Mouse (Mus musculus) embryo, embryonic 11.5 days (tissue): ENCODE results near the gene Hoxd9.
A peak's percentile ranks its signal among the peaks of the same experiment; 100 is the strongest.

Source experiments
- DNase-seq: peaks from one replicate; pipeline ENCODE4 v3.0.0-alpha.2; 2012; ENCODE audit warnings: low read depth, low spot score

The Hoxd9 gene

GRCm38 (mm10) chr2:74713239-74714150 is 16.0 kb downstream of the Hoxd9 start:
- no peak for DNase-seq

GRCm38 (mm10) chr2:74714156-74714789 is 16.7 kb downstream of the Hoxd9 start:
- no peak for DNase-seq

- no peak for DNase-seq
These were observed 17.4 kb downstream of the Hoxd9 start for GRCm38 (mm10) chr2:74714881-74715280.

GRCm38 (mm10) chr2:74715504-74716241 is 18.1 kb downstream of the Hoxd9 start:
- peak; percentile 90 for DNase-seq

GRCm38 (mm10) chr2:74720384-74720783 is 22.9 kb downstream of the Hoxd9 start:
- DNase-seq: no peak

- no peak for DNase-seq
These were observed 23.5 kb downstream of the Hoxd9 start for GRCm38 (mm10) chr2:74720955-74721491.

GRCm38 (mm10) chr2:74721882-74722281 is 24.4 kb downstream of the Hoxd9 start:
- DNase-seq: no peak

GRCm38 (mm10) chr2:74722949-74723348 is 25.4 kb downstream of the Hoxd9 start:
- DNase-seq: no peak

GRCm38 (mm10) chr2:74724244-74725015 is 26.9 kb downstream of the Hoxd9 start:
- DNase-seq: no peak

GRCm38 (mm10) chr2:74725171-74725570 is 27.6 kb downstream of the Hoxd9 start:
- DNase-seq: no peak

GRCm38 (mm10) chr2:74726551-74726950 is 29.0 kb downstream of the Hoxd9 start, which contains the start of gene Gm28230:
Gene Gm28230 (plus strand): TSS chr2:74726728.
- DNase-seq: no peak

- no peak for DNase-seq
These were observed 29.6 kb downstream of the Hoxd9 start for GRCm38 (mm10) chr2:74726973-74727639.

- DNase-seq: no peak
These were observed 30.2 kb downstream of the Hoxd9 start for GRCm38 (mm10) chr2:74727640-74728302.

GRCm38 (mm10) chr2:74728303-74728680 is 30.8 kb downstream of the Hoxd9 start:
- DNase-seq: no peak

GRCm38 (mm10) chr2:74730331-74730730 is 32.8 kb downstream of the Hoxd9 start:
- no peak for DNase-seq

GRCm38 (mm10) chr2:74731055-74731454 is 33.5 kb downstream of the Hoxd9 start:
- no peak for DNase-seq

GRCm38 (mm10) chr2:74731799-74732512 is 34.4 kb downstream of the Hoxd9 start:
- no peak for DNase-seq

- DNase-seq: no peak
These were observed 35.2 kb downstream of the Hoxd9 start for GRCm38 (mm10) chr2:74732513-74733316.

GRCm38 (mm10) chr2:74733317-74733661 is 35.8 kb downstream of the Hoxd9 start:
- no peak for DNase-seq
